Mouse (Mus musculus) B cell, adult 2 months (primary cell): ENCODE data around the gene Maff.

Experiments used
- DNase-seq, 2 experiments: peaks; one replicate each; pipeline ENCODE4 v3.0.0; 2022

The Maff gene

DNA sequence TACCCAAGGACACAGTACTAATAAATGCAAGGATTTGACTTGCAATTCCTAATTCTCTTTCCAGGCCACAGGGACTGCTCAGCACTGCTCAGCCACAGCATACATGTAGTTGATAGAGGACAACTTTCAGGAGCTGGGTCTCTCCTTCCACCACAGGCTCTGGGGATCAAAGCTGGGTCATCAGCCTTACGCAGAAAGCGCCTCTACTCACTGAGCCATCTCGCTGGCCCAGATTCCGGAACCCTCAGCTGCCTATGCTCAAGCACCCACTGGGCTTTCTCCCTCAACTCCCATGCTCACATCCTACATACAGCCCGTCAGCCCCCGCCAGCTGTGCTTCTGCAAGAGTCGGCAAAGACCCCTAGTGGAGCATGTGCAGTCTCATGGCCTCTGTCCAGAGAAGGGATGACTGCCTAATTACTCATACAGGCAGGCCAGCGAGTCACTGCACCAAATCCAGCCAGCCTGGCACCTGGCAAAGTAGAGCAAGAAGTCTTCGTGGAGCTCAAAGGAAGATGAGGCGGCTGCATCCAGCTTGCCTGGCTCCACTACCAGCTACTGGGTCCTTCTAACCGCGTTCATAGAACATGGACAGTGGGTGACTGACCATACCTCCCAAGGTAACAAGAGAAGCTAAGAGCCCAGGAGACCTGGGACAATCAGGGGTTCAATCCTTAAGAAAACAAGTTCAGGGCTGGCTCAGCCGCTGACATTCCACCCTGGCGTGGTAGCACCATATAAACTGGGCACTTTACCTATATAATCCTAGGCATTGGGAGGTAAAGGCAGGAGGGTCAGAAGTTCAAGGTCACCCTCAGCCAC, 53.0 kb downstream of the Maff start:
- no peak for DNase-seq

DNA sequence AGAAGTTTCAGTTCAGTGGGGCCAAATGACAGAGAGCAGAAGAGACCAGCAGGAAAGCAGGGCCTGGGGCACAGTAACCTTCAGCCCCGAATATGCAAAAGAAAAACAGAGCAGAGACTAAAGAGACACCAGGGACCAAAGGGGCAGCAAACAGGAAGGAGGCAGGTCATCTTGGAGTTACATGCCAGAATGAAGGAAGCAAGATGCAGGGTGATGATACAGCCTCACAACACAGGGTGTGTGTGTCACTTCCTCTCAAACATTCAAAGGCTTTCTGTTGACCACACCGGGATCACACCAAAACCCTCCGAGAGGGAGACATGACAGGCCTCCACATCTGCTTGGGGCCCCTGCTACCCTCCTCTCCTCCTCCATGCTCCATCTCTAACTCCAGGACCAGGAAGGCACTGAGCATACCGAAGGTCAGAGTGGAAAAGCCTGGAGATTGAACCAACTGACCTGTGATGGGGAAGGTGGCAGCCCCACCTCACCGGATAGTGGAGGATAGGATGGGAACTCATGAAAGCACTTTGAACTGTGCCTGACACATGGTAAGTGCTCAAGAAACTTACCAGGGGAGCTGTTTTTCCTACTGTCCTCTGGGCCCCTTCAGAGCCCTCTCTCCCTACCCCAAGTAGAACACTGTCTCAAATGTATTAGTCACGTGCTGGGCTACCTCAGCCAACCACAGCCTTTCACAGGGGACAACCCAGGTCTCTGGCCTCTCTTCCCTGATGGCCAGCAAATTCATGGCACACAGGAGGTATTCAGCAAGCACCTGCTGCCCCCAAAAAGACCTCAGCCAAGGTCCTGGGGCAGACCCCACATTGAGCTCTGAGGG, 53.9 kb downstream of the Maff start:
- DNase-seq, result no peak

DNA sequence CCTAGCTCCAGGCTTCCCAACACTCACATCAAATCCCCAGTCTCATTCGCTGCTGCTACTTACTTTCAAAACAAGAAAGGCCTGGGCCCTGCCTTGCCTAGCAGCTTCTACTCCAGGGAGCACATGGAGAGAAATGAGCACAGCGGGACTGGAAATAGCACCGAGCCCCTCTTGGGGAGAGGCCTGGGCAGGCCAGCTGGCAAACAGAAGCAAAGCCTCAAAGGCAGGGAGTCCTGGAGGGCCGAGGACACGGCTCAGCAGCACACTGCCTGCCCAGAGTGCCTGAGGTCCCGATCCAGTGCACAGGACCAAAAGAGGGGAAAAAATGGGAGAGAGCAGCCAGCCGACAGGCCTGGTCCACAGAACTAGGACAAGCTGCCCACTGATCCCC, 54.5 kb downstream of the Maff start:
- DNase-seq, result no peak

DNA sequence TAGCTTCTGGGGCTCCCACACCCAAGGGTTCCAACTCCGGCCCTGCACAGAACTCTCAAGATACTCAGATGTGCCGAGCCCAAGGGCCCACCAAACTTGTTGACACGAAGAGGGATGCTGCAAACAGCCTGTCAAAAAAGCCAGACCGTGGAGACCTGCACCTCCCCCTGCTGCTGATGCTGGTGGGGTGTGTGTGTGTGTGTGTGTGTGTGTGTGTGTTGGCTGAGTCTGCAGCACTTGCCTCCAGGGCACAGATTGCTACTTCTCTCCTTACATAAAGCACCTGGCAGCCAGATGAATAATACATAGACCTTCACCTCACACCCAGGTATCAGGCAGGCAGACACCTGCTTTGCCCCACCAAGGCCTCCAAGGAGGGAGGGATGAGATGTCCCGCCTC, 55.8 kb downstream of the Maff start:
- peak; percentile 19 to 20 for DNase-seq

DNA sequence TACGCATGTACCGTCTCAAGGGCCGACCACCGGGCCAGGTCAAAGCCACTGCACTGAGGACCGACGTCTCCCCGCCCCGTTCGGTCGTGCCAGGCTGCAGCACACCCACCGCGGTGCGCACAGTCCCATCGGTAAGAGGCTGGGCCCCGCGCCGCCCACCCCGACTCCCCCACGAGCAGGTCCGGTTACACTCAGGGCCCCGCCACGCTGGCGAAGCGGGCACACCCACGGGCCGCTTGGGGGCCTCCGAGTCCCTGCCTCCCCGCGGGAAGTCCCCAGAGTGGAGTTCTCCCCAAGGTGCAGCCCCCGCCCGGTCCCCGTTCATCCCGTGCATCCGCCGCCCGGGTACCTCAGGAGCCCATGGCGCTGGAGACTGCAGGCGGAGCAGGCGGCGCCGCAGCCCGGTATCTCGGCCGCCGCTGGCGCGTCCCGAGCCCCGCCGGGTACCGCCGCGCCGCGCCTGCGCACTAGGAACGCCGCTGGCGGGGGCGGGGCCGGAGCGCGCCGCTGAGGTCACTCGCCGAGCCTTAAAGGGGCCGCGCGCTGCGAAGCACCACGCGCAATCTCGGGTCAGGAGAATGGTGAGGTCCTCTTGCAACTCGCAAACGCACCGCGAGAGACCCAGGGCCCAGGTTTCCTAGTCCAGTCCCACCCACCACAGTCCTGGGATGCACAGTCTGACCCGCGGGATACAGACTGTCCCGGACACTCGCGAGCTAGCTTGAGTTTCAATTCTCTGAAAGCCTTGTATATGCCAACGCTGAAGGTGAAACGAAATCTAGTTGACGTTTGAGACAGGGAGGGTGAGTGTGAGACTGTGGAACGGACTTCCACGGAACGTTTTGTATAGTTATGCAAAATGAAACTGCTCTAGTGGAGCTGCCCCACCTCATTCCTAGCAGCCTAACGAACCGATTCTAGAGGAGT, 56.7 kb downstream of the Maff start, which contains the start of gene Tmem184b:
TSS of gene Tmem184b (minus strand) at position 734 of the 927 bp plus-strand sequence.
- peak; percentile 88 to 92 for DNase-seq

DNA sequence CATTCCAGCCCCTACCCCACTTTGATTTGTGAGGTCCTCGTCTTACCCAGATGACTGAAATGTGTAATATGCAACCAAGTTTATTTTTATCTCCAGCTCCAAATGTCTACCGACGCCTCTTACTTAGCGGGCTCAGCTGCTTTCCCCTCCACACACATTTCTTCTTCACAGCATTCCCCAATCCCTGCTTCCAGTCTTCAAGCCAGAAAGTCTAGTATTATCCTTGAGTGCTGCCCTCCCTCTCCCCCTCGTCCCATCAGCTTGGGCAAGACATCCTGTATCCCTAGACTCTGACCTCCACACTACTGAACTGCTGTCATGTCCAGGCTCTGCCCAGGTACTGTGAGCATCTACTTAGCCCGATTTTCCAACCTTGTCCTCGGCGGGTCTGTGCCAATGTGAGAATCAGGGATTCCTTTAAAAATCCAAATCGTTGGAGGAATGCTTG, 57.4 kb downstream of the Maff start:
- DNase-seq, result peak in 1 of 2 experiments; percentile 17

DNA sequence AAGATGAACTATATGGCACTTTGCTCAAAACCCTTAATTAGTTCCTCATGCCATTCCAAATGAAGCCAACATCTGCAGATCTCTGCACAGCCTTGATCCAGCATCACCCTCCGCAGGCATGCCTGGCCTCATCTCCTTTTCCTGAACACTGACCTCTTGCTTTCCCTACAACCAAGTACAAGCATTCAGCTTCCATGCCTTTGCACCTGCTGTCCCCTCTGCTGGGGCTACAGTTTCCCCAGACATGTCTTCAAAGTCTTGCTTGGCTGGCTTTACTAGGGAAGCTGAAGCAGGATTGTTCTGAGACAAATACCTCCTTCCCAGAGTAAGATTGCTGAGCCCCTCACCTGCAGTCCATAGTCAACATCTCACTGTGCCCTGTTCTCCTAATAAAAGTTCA, 57.9 kb downstream of the Maff start:
- DNase-seq, result no peak

DNA sequence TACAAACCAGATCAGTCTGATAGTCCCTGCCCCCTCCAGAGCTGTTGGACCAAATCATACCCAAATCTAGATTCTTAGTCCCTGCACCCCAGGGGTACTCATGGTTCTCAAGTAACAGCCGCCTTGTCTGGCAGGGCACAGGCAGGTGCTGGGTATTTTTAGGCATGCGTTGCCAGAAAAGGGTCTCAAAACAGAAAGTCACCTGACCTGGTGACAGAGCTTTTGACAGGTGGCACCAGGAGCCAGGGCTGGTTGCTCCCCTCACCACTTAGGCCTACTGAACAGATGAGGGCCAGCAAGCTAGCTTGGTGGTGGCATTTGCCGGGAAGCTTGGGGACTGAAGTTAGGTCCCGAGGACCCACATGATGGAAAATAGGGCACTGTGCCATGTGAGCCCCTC, 60.1 kb downstream of the Maff start:
- no peak for DNase-seq
